Mouse (Mus musculus) heart, embryonic 11.5 days (tissue): ENCODE results near the gene 2310011J03Rik. TPM values are rescaled to one million over a fixed set of nuclear protein-coding genes. Genes with fewer than 3 reads are reported as not detected.

ENCODE experiments used
- ATAC-seq: fragments of 200-750 bp; cut with Nextera tagmentation; replicated peaks from 2 replicates; pipeline ENCODE4 v1.8.0; 2017; ENCODE audit warnings: moderate library complexity; ENCODE audit not compliant: insufficient number of reproducible peaks, low FRiP score, low TSS enrichment
- H3K27ac ChIP-seq: fragments of 300-500 bp; sonication (generic); 2 replicates; pipeline ENCODE4 v1.5.1; 2014; ENCODE audit warnings: mild to moderate bottlenecking, low read depth, low read length
- H3K27me3 ChIP-seq: fragments of 300-500 bp; sonication (generic); 2 replicates; pipeline ENCODE4 v1.6.1; 2014; ENCODE audit warnings: mild to moderate bottlenecking, low read length, mixed read lengths; ENCODE audit not compliant: control insufficient read depth, insufficient read depth
- H3K36me3 ChIP-seq: fragments of 300-500 bp; sonication (generic); 2 replicates; pipeline ENCODE4 v1.6.1; 2014; ENCODE audit warnings: mild to moderate bottlenecking, low read length, moderate library complexity, mixed read lengths; ENCODE audit not compliant: control insufficient read depth, insufficient read depth
- H3K4me1 ChIP-seq: fragments of 300-500 bp; sonication (generic); 2 replicates; pipeline ENCODE4 v1.6.1; 2014; ENCODE audit warnings: low read length; ENCODE audit not compliant: control insufficient read depth, insufficient read depth
- H3K4me2 ChIP-seq: fragments of 300-500 bp; sonication (generic); 2 replicates; pipeline ENCODE4 v1.6.1; 2014; ENCODE audit warnings: mild to moderate bottlenecking, moderate library complexity
- H3K4me3 ChIP-seq: fragments of 300-500 bp; sonication (generic); 2 replicates; pipeline ENCODE4 v1.5.1; 2014; ENCODE audit warnings: low read depth, low read length
- H3K9ac ChIP-seq: fragments of 300-500 bp; sonication (generic); 2 replicates; pipeline ENCODE4 v1.6.1; 2014; ENCODE audit warnings: mild to moderate bottlenecking, low read depth, low read length, moderate library complexity
- H3K9me3 ChIP-seq: fragments of 300-500 bp; sonication (generic); replicated peaks from 2 replicates; pipeline ENCODE4 v1.6.1; 2016; ENCODE audit warnings: low read length; ENCODE audit not compliant: control insufficient read depth
- WGBS: fragments of 180-500 bp; shearing (Covaris S2); extraction: QIAGEN DNeasy Blood & Tissue Kit; methylation state at CpG from one replicate; pipeline ENCODE4 v1.1.7; 2014; ENCODE audit not compliant: insufficient replicate concordance; 5-methylcytosine and 5-hydroxymethylcytosine counted together
- polyA plus RNA-seq: library from polyadenylated mRNA; unstranded; fragments of >200 nt; fragmentation: Nextera tagmentation; extraction: Ambion mirVana; gene quantifications from 2 replicates; pipeline ENCODE4 v1.2.1, GENCODE M21; 2014

Gene 2310011J03Rik
- polyA plus RNA-seq, 1 experiment from 2014 or later = 29.7 TPM

GRCm38 (mm10) chr10:80356001-80356682 lies 35.8 kb upstream of the 2310011J03Rik start, which contains the start of gene Plk5:
Gene Plk5 (plus strand): TSS chr10:80356459.
- WGBS = 2% methylated on average over 53 of the region's 53 CpGs
- no peak for ATAC-seq
- H3K9ac ChIP-seq = no peak within 1 kb of the TSS
- no peaks in the 10 kb centered on the region for H3K9me3 ChIP-seq
- peaks cover 9% of the 10 kb centered on the region for H3K4me1 ChIP-seq
- H3K4me2 ChIP-seq = peak within 1 kb of the TSS; percentile 56
- H3K4me3 ChIP-seq = peak within 1 kb of the TSS; percentile 23
- H3K27ac ChIP-seq = no peak within 1 kb of the TSS
- H3K27me3 ChIP-seq = peaks cover 92% of the 10 kb centered on the region
- no peaks in the 10 kb centered on the region for H3K36me3 ChIP-seq

GRCm38 (mm10) chr10:80355431-80355830 lies 35.1 kb upstream of the 2310011J03Rik start:
- Histone ChIP-seq H3K9ac (no peak overlapping the region), H3K27me3 (peaks cover 93% of the 10 kb centered on the region), H3K36me3 (no peaks in the 10 kb centered on the region), H3K27ac (no peak overlapping the region), H3K9me3 (no peaks in the 10 kb centered on the region), H3K4me2 (no peak overlapping the region), H3K4me3 (no peak overlapping the region), H3K4me1 (peaks cover 9% of the 10 kb centered on the region)
- ATAC-seq = no peak
- WGBS = 11% methylated on average over 9 of the region's 9 CpGs

- H3K4me3 ChIP-seq = no peak overlapping the region
- peaks cover 91% of the 10 kb centered on the region for H3K27me3 ChIP-seq
- no peak overlapping the region for H3K27ac ChIP-seq
- no peak overlapping the region for H3K4me2 ChIP-seq
- ATAC-seq = no peak
- no peaks in the 10 kb centered on the region for H3K36me3 ChIP-seq
- no peaks in the 10 kb centered on the region for H3K9me3 ChIP-seq
- peaks cover 22% of the 10 kb centered on the region for H3K4me1 ChIP-seq
- H3K9ac ChIP-seq = no peak overlapping the region
- WGBS = 44% methylated on average over 8 of the region's 8 CpGs
Measured at GRCm38 (mm10) chr10:80352727-80353126, 32.4 kb upstream of the 2310011J03Rik start.

GRCm38 (mm10) chr10:80351896-80352295 lies 31.6 kb upstream of the 2310011J03Rik start:
- H3K9ac ChIP-seq = no peak overlapping the region
- no peak for ATAC-seq
- H3K27ac ChIP-seq = no peak overlapping the region
- no peak overlapping the region for H3K4me3 ChIP-seq
- H3K36me3 ChIP-seq = no peaks in the 10 kb centered on the region
- H3K27me3 ChIP-seq = peaks cover 90% of the 10 kb centered on the region
- no peaks in the 10 kb centered on the region for H3K9me3 ChIP-seq
- peaks cover 24% of the 10 kb centered on the region for H3K4me1 ChIP-seq
- H3K4me2 ChIP-seq = no peak overlapping the region
- WGBS = 27% methylated on average over 11 of the region's 11 CpGs

GRCm38 (mm10) chr10:80350292-80350691 lies 30.0 kb upstream of the 2310011J03Rik start:
- no peak overlapping the region for H3K4me3 ChIP-seq
- H3K9me3 ChIP-seq = no peaks in the 10 kb centered on the region
- H3K27ac ChIP-seq = no peak overlapping the region
- H3K4me2 ChIP-seq = no peak overlapping the region
- WGBS = 7% methylated on average over 7 of the region's 7 CpGs
- peaks cover 15% of the 10 kb centered on the region for H3K4me1 ChIP-seq
- H3K27me3 ChIP-seq = peaks cover 87% of the 10 kb centered on the region
- H3K9ac ChIP-seq = no peak overlapping the region
- no peaks in the 10 kb centered on the region for H3K36me3 ChIP-seq
- ATAC-seq = 0 out of 2 replicates have a peak, but pooled peaks have one; percentile 9

- H3K27ac ChIP-seq = no peak overlapping the region
- H3K27me3 ChIP-seq = peaks cover 90% of the 10 kb centered on the region
- 13% methylated on average over 26 of the region's 26 CpGs for WGBS
- no peaks in the 10 kb centered on the region for H3K36me3 ChIP-seq
- peak overlapping the region; percentile 43 for H3K4me3 ChIP-seq
- no peak for ATAC-seq
- H3K4me2 ChIP-seq = peak overlapping the region; percentile 70
- H3K9me3 ChIP-seq = no peaks in the 10 kb centered on the region
- H3K9ac ChIP-seq = peak overlapping the region; percentile 43; the same call in 1 of the 2 replicates
- peaks cover 22% of the 10 kb centered on the region for H3K4me1 ChIP-seq
Measured at GRCm38 (mm10) chr10:80348981-80349380, 28.6 kb upstream of the 2310011J03Rik start.

- Histone ChIP-seq H3K27me3 (peaks cover 91% of the 10 kb centered on the region), H3K4me3 (peak within 1 kb of the TSS; percentile 43), H3K4me1 (peaks cover 28% of the 10 kb centered on the region), H3K4me2 (peak within 1 kb of the TSS; percentile 70), H3K36me3 (no peaks in the 10 kb centered on the region), H3K27ac (no peak within 1 kb of the TSS), H3K9ac (peak within 1 kb of the TSS; percentile 43; the same call in 1 of the 2 replicates), H3K9me3 (no peaks in the 10 kb centered on the region)
- WGBS = under 1% methylated on average over 42 of the region's 42 CpGs
- peak; percentile 39; the same call in 1 of the 2 replicates for ATAC-seq
Measured at GRCm38 (mm10) chr10:80348244-80348781, 28.0 kb upstream of the 2310011J03Rik start, which contains the start of gene Adamtsl5. Gene Adamtsl5 (minus strand): TSS chr10:80348412.

- ATAC-seq = no peak
- no peaks in the 10 kb centered on the region for H3K9me3 ChIP-seq
- H3K36me3 ChIP-seq = no peaks in the 10 kb centered on the region
- H3K4me1 ChIP-seq = peaks cover 34% of the 10 kb centered on the region
- H3K27ac ChIP-seq = no peak overlapping the region
- peaks cover 94% of the 10 kb centered on the region for H3K27me3 ChIP-seq
- no peak overlapping the region; the same call in 1 of the 2 replicates for H3K9ac ChIP-seq
- WGBS = 14% methylated on average over 17 of the region's 17 CpGs
- H3K4me3 ChIP-seq = peak overlapping the region; percentile 43
- peak overlapping the region; percentile 70 for H3K4me2 ChIP-seq
Measured at GRCm38 (mm10) chr10:80347514-80347967, 27.2 kb upstream of the 2310011J03Rik start.
